Mouse (Mus musculus): ENCODE data around the gene Olfr358.

Olfr358 gene

GRCm38 (mm10) chr2:37009235-37009634 lies at the start of gene Olfr358:
Gene Olfr358 (minus strand): TSS chr2:37009335.
- no peak for DNase-seq (ENCODE audit: low spot score)

GRCm38 (mm10) chr2:36997030-36997429 lies 12.1 kb downstream of the Olfr358 start:
- no peak for DNase-seq (ENCODE audit: low spot score)

- no peak for DNase-seq (ENCODE audit: low spot score)
Observed at GRCm38 (mm10) chr2:36993527-36993926, 15.6 kb downstream of the Olfr358 start, which contains the start of gene Olfr357. Gene Olfr357 (plus strand): TSS chr2:36993827.
